Mouse (Mus musculus) retina, postnatal 7 days (tissue): ENCODE measurements around the gene 1700012B07Rik.

ENCODE experiments used
- DNase-seq: peaks from one replicate; pipeline ENCODE4 v3.0.0-alpha.2; 2012; ENCODE audit warnings: low read depth, low spot score

1700012B07Rik gene

GRCm38 (mm10) chr11:109751636-109752603 lies 75.9 kb downstream of the 1700012B07Rik start:
- no peak for DNase-seq

GRCm38 (mm10) chr11:109745210-109745609 lies 82.6 kb downstream of the 1700012B07Rik start:
- DNase-seq = no peak

GRCm38 (mm10) chr11:109737967-109738366 lies 89.9 kb downstream of the 1700012B07Rik start:
- DNase-seq = no peak
